Mouse (Mus musculus): Measurements from ENCODE around the gene Psmb9. TPM values are rescaled to one million over a fixed set of nuclear protein-coding genes. Genes with fewer than 3 reads are reported as not detected.
"Not testable (repeated sequence)": the region's sequence is repeated elsewhere in the genome, so short reads cannot be mapped to it uniquely, and the experiment has no call there.

Gene Psmb9
- 8.8 and 12.8 TPM in 2 replicates for polyA plus RNA-seq (2015; fragmentation: Nextera tagmentation; extraction: Ambion mirVana)

GRCm38 (mm10) chr17:34187261-34187916 is at the start of gene Psmb9, which contains the start of gene Tap1:
TSS of gene Psmb9 (minus strand) at chr17:34187764.
TSS of gene Tap1 (plus strand) at chr17:34187553.
- under 1% methylated on average over 46 of the region's 46 CpGs for WGBS

GRCm38 (mm10) chr17:34236691-34237090 is 49.1 kb upstream of the Psmb9 start:
- ATAC-seq (ENCODE audit: low read depth): peak; percentile 28; the same call in 1 of the 2 replicates
- Histone ChIP-seq H3K4me2 (ENCODE audit: low read depth, low read length) (no peak overlapping the region), H3K4me1 (replicated peaks; ENCODE audit: control insufficient read depth, insufficient read depth, low read length) (no peaks in the 10 kb centered on the region), H3K9ac (ENCODE audit: low read length) (no peak overlapping the region), H3K36me3 (ENCODE audit: control insufficient read depth, insufficient read depth, low read length) (no peaks in the 10 kb centered on the region), H3K9me3 (ENCODE audit: control insufficient read depth, low read length) (no peaks in the 10 kb centered on the region; the same call in 1 of the 2 replicates), H3K27me3 (ENCODE audit: control insufficient read depth, insufficient read depth, low read depth, low read length) (no peaks in the 10 kb centered on the region), H3K4me3 (ENCODE audit: low read length) (no peak overlapping the region), H3K27ac (ENCODE audit: low read length) (no peak overlapping the region)
- 59% methylated on average over 5 of the region's 5 CpGs for WGBS

More at GRCm38 (mm10) chr17:34187261-34187916, at the start of gene Psmb9, which contains the start of gene Tap1:
- Histone ChIP-seq H3K27ac (ENCODE audit: low read length) (peak within 1 kb of the TSS; percentile 37; the same call in 1 of the 2 replicates), H3K4me3 (ENCODE audit: low read length) (peak within 1 kb of the TSS; percentile 71), H3K9me3 (ENCODE audit: control insufficient read depth, low read length) (no peaks in the 10 kb centered on the region), H3K36me3 (ENCODE audit: control insufficient read depth, insufficient read depth, low read length) (no peaks in the 10 kb centered on the region), H3K27me3 (ENCODE audit: control insufficient read depth, insufficient read depth, low read depth, low read length) (peaks cover 17% of the 10 kb centered on the region; the same call in 1 of the 2 replicates), H3K4me1 (replicated peaks; ENCODE audit: control insufficient read depth, insufficient read depth, low read length) (peaks cover 9% of the 10 kb centered on the region), H3K9ac (ENCODE audit: low read length) (peak within 1 kb of the TSS; percentile 75), H3K4me2 (ENCODE audit: low read depth, low read length) (peak within 1 kb of the TSS; percentile 98)
- peak; percentile 97 for ATAC-seq (ENCODE audit: low read depth)

GRCm38 (mm10) chr17:34234926-34235325 is 47.4 kb upstream of the Psmb9 start:
- Histone ChIP-seq H3K9ac (ENCODE audit: low read length) (no peak overlapping the region), H3K4me2 (ENCODE audit: low read depth, low read length) (no peak overlapping the region), H3K4me3 (ENCODE audit: low read length) (no peak overlapping the region), H3K27ac (ENCODE audit: low read length) (no peak overlapping the region), H3K36me3 (ENCODE audit: control insufficient read depth, insufficient read depth, low read length) (no peaks in the 10 kb centered on the region), H3K4me1 (replicated peaks; ENCODE audit: control insufficient read depth, insufficient read depth, low read length) (no peaks in the 10 kb centered on the region), H3K27me3 (ENCODE audit: control insufficient read depth, insufficient read depth, low read depth, low read length) (no peaks in the 10 kb centered on the region), H3K9me3 (ENCODE audit: control insufficient read depth, low read length) (no peaks in the 10 kb centered on the region; the same call in 1 of the 2 replicates)
- ATAC-seq (ENCODE audit: low read depth): peak; percentile 72; the same call in 1 of the 2 replicates
- 46% methylated on average over 9 of the region's 9 CpGs for WGBS

GRCm38 (mm10) chr17:34232021-34232420 is 44.5 kb upstream of the Psmb9 start:
- not testable (repeated sequence) for H3K27me3 ChIP-seq (ENCODE audit: control insufficient read depth, insufficient read depth, low read depth, low read length); H3K9ac ChIP-seq (ENCODE audit: low read length); H3K4me2 ChIP-seq (ENCODE audit: low read depth, low read length); H3K4me1 ChIP-seq (replicated peaks; ENCODE audit: control insufficient read depth, insufficient read depth, low read length); H3K36me3 ChIP-seq (ENCODE audit: control insufficient read depth, insufficient read depth, low read length); H3K27ac ChIP-seq (ENCODE audit: low read length); H3K9me3 ChIP-seq (ENCODE audit: control insufficient read depth, low read length); H3K4me3 ChIP-seq (ENCODE audit: low read length); ATAC-seq (ENCODE audit: low read depth)
- 95% methylated on average over 3 of the region's 7 CpGs for WGBS

- H3K4me1 ChIP-seq (replicated peaks; ENCODE audit: control insufficient read depth, insufficient read depth, low read length); H3K4me3 ChIP-seq (ENCODE audit: low read length); ATAC-seq (ENCODE audit: low read depth); H3K9ac ChIP-seq (ENCODE audit: low read length); H3K4me2 ChIP-seq (ENCODE audit: low read depth, low read length); H3K27me3 ChIP-seq (ENCODE audit: control insufficient read depth, insufficient read depth, low read depth, low read length); H3K9me3 ChIP-seq (ENCODE audit: control insufficient read depth, low read length); H3K36me3 ChIP-seq (ENCODE audit: control insufficient read depth, insufficient read depth, low read length); H3K27ac ChIP-seq (ENCODE audit: low read length): not testable (repeated sequence)
- WGBS: 98% methylated on average over 5 of the region's 9 CpGs
These were observed 43.4 kb upstream of the Psmb9 start for GRCm38 (mm10) chr17:34230971-34231370.

GRCm38 (mm10) chr17:34225911-34226310 is 38.3 kb upstream of the Psmb9 start:
- H3K4me2 ChIP-seq (ENCODE audit: low read depth, low read length); ATAC-seq (ENCODE audit: low read depth); H3K4me1 ChIP-seq (replicated peaks; ENCODE audit: control insufficient read depth, insufficient read depth, low read length); H3K9me3 ChIP-seq (ENCODE audit: control insufficient read depth, low read length); H3K27me3 ChIP-seq (ENCODE audit: control insufficient read depth, insufficient read depth, low read depth, low read length); H3K9ac ChIP-seq (ENCODE audit: low read length); H3K4me3 ChIP-seq (ENCODE audit: low read length); H3K36me3 ChIP-seq (ENCODE audit: control insufficient read depth, insufficient read depth, low read length); H3K27ac ChIP-seq (ENCODE audit: low read length): not testable (repeated sequence)
- WGBS: over 99% methylated on average over 12 of the region's 23 CpGs

GRCm38 (mm10) chr17:34225426-34225825 is 37.9 kb upstream of the Psmb9 start:
- H3K9ac ChIP-seq (ENCODE audit: low read length): no peak overlapping the region
- no peak overlapping the region for H3K4me3 ChIP-seq (ENCODE audit: low read length)
- H3K4me2 ChIP-seq (ENCODE audit: low read depth, low read length): no peak overlapping the region
- WGBS: 93% methylated on average over 8 of the region's 8 CpGs
- no peaks in the 10 kb centered on the region for H3K27me3 ChIP-seq (ENCODE audit: control insufficient read depth, insufficient read depth, low read depth, low read length)
- ATAC-seq (ENCODE audit: low read depth): no peak
- H3K9me3 ChIP-seq (ENCODE audit: control insufficient read depth, low read length): no peaks in the 10 kb centered on the region; the same call in 1 of the 2 replicates
- H3K36me3 ChIP-seq (ENCODE audit: control insufficient read depth, insufficient read depth, low read length): no peaks in the 10 kb centered on the region
- no peaks in the 10 kb centered on the region for H3K4me1 ChIP-seq (replicated peaks; ENCODE audit: control insufficient read depth, insufficient read depth, low read length)
- H3K27ac ChIP-seq (ENCODE audit: low read length): no peak overlapping the region

GRCm38 (mm10) chr17:34224816-34225215 is 37.3 kb upstream of the Psmb9 start:
- Histone ChIP-seq H3K27ac (ENCODE audit: low read length) (no peak overlapping the region), H3K27me3 (ENCODE audit: control insufficient read depth, insufficient read depth, low read depth, low read length) (no peaks in the 10 kb centered on the region), H3K9ac (ENCODE audit: low read length) (no peak overlapping the region), H3K4me3 (ENCODE audit: low read length) (no peak overlapping the region), H3K36me3 (ENCODE audit: control insufficient read depth, insufficient read depth, low read length) (no peaks in the 10 kb centered on the region), H3K4me1 (replicated peaks; ENCODE audit: control insufficient read depth, insufficient read depth, low read length) (no peaks in the 10 kb centered on the region), H3K9me3 (ENCODE audit: control insufficient read depth, low read length) (no peaks in the 10 kb centered on the region; the same call in 1 of the 2 replicates), H3K4me2 (ENCODE audit: low read depth, low read length) (no peak overlapping the region)
- WGBS: 87% methylated on average over 3 of the region's 3 CpGs
- no peak for ATAC-seq (ENCODE audit: low read depth)

GRCm38 (mm10) chr17:34220401-34220800 is 32.8 kb upstream of the Psmb9 start:
- H3K4me3 ChIP-seq (ENCODE audit: low read length); H3K9me3 ChIP-seq (ENCODE audit: control insufficient read depth, low read length); H3K9ac ChIP-seq (ENCODE audit: low read length); ATAC-seq (ENCODE audit: low read depth); H3K27me3 ChIP-seq (ENCODE audit: control insufficient read depth, insufficient read depth, low read depth, low read length); H3K4me2 ChIP-seq (ENCODE audit: low read depth, low read length); H3K27ac ChIP-seq (ENCODE audit: low read length); H3K36me3 ChIP-seq (ENCODE audit: control insufficient read depth, insufficient read depth, low read length); H3K4me1 ChIP-seq (replicated peaks; ENCODE audit: control insufficient read depth, insufficient read depth, low read length): not testable (repeated sequence)
- WGBS: 100% methylated on average over 6 of the region's 16 CpGs

All from lung, embryonic 16.5 days (tissue).